Mouse (Mus musculus) midbrain, embryonic 15.5 days (tissue): ENCODE measurements around the gene Cyp2c50. TPM values are rescaled to one million over a fixed set of nuclear protein-coding genes. Genes with fewer than 3 reads are reported as not detected.
"Not testable (repeated sequence)": the region's sequence is repeated elsewhere in the genome, so short reads cannot be mapped to it uniquely, and the experiment has no call there.

Experiments
- ATAC-seq: fragments of 200-750 bp; cut with Nextera tagmentation; replicated peaks from 2 replicates; pipeline ENCODE4 v1.8.0; 2017; ENCODE audit warnings: moderate TSS enrichment
- H3K27ac ChIP-seq: fragments of 300-500 bp; sonication (generic); 2 replicates; pipeline ENCODE4 v1.5.1; 2015; ENCODE audit warnings: mild to moderate bottlenecking, inconsistent platforms
- H3K27me3 ChIP-seq: fragments of 300-500 bp; sonication (generic); replicated peaks from 2 replicates; pipeline ENCODE4 v1.6.1; 2015; ENCODE audit warnings: inconsistent platforms
- H3K36me3 ChIP-seq: fragments of 300-500 bp; sonication (generic); replicated peaks from 2 replicates; pipeline ENCODE4 v1.6.1; 2015; ENCODE audit warnings: inconsistent platforms
- H3K4me1 ChIP-seq: fragments of 300-500 bp; sonication (generic); 2 replicates; pipeline ENCODE4 v1.6.1; 2015; ENCODE audit warnings: inconsistent platforms
- H3K4me2 ChIP-seq: fragments of 300-500 bp; sonication (generic); 2 replicates; pipeline ENCODE4 v1.6.1; 2015; ENCODE audit warnings: inconsistent platforms, mild to moderate bottlenecking, moderate library complexity
- H3K4me3 ChIP-seq: fragments of 300-500 bp; sonication (generic); 2 replicates; pipeline ENCODE4 v1.5.1; 2015; ENCODE audit warnings: mild to moderate bottlenecking, inconsistent platforms
- H3K9ac ChIP-seq: fragments of 300-500 bp; sonication (generic); 2 replicates; pipeline ENCODE4 v1.6.1; 2015; ENCODE audit warnings: mild to moderate bottlenecking, inconsistent platforms
- H3K9me3 ChIP-seq: fragments of 300-500 bp; sonication (generic); 2 replicates; pipeline ENCODE4 v1.6.1; 2016; ENCODE audit warnings: inconsistent platforms
- WGBS: fragments of 180-500 bp; shearing (Covaris S2); methylation state at CpG from one replicate; pipeline ENCODE4 v1.1.7; 2015; ENCODE audit warnings: mixed read lengths; 5-methylcytosine and 5-hydroxymethylcytosine counted together
- polyA plus RNA-seq: library from polyadenylated mRNA; unstranded; fragments of >200 nt; fragmentation: Nextera tagmentation; extraction: Ambion mirVana; gene quantifications from 2 replicates; pipeline ENCODE4 v1.2.1, GENCODE M21; 2015

The Cyp2c50 gene
- not detected in 2 replicates for polyA plus RNA-seq

DNA sequence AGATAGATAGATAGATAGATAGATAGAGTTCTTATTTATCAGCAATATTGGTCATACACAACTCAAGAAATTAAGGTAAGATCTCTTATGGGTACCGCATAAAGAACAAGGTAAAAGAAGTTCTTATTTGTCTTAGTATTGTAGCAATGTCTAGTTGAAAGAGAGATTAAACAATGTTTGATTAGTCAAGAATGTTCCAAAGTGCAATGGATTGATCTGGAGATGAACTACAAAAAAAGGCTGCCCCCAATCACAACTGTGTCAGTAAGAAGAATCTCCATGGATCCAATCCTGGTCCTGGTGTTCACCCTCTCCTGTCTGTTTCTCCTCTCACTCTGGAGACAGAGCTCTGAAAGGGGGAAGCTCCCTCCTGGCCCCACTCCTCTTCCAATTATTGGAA lies at the start of gene Cyp2c50:
Cyp2c50 (plus strand) TSS at position 268 of the 400 bp plus-strand sequence.
- H3K4me1 ChIP-seq, H3K36me3 ChIP-seq, H3K9me3 ChIP-seq, H3K4me2 ChIP-seq, ATAC-seq, H3K4me3 ChIP-seq, H3K9ac ChIP-seq, H3K27me3 ChIP-seq, H3K27ac ChIP-seq: not testable (repeated sequence)
- 96% methylated on average over 1 of the region's 1 CpGs for WGBS

DNA sequence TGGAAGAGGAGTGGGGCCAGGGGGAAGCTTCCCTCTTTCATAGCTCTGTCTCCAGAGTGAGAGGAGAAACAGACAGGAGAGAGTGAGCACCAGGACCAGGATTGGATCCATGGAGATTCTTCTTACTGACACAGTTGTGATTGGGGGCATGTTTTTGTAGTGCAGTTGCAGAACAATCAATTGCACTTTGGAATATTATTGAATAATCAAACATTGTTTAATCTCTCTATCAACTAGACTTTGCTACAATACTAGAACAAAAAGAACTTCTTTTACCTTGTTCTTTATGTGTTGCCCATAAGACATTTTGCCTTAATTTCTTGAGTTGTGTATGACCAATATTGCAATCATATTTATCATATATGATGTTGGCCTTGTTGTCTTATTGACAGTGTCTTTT lies 15.8 kb upstream of the Cyp2c50 start, which contains the start of gene Cyp2c54:
Cyp2c54 (minus strand) TSS at position 127 of the 400 bp plus-strand sequence.
- Histone ChIP-seq H3K9me3 (no peaks in the 10 kb centered on the region), H3K27me3 (no peaks in the 10 kb centered on the region), H3K27ac (no peak within 1 kb of the TSS), H3K4me3 (no peak within 1 kb of the TSS), H3K4me2 (no peak within 1 kb of the TSS), H3K36me3 (no peaks in the 10 kb centered on the region), H3K4me1 (no peaks in the 10 kb centered on the region), H3K9ac (no peak within 1 kb of the TSS)
- ATAC-seq: no peak

DNA sequence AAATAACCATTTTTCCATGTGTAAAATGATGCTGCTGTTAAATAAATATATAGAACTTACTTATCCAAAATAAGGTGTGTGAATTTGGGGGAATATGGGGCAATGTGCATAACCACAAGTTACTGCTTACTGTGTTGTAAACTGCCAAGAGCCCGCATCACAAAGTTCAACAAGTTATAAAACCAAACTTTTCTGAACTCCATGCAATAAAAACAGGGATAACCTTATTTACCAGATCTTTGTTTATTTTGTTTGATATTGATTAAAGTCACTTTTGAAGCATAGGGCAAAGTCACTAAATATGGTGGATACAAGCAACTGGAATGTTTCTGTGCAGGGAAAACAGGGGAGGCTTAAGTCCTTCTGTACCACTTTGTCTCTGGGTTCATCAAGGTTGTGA lies 1.1 kb upstream of the Cyp2c50 start:
- no peak for ATAC-seq
- no peaks in the 10 kb centered on the region for H3K9me3 ChIP-seq
- H3K27me3 ChIP-seq: no peaks in the 10 kb centered on the region
- 91% methylated on average over 1 of the region's 1 CpGs for WGBS
- no peak overlapping the region for H3K4me2 ChIP-seq
- H3K9ac ChIP-seq: no peak overlapping the region
- H3K4me3 ChIP-seq: no peak overlapping the region
- no peak overlapping the region for H3K27ac ChIP-seq
- no peaks in the 10 kb centered on the region for H3K4me1 ChIP-seq
- H3K36me3 ChIP-seq: no peaks in the 10 kb centered on the region

DNA sequence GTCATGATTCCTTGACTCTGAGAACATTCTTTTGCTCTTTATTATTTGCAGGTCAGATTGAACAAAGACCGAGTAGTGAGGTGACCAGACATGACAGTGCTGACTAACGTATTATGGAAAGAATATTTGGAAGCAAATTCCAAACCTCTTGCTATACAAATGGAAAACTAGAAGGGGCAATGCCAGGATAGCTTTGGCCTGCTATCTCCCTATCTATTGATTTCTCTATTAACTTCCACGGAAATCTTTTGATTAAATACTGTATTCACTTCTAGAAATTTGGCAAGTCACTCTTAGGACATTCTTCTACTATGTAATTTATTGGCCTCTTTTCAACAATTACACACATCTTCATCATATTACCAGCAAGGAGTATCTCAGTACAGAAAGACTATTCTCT lies 1.6 kb downstream of the Cyp2c50 start:
- Histone ChIP-seq H3K4me1 (no peaks in the 10 kb centered on the region), H3K27ac (no peak overlapping the region), H3K9me3 (no peaks in the 10 kb centered on the region), H3K4me3 (no peak overlapping the region), H3K9ac (no peak overlapping the region), H3K36me3 (no peaks in the 10 kb centered on the region), H3K4me2 (no peak overlapping the region), H3K27me3 (no peaks in the 10 kb centered on the region)
- ATAC-seq: no peak
- 82% methylated on average over 3 of the region's 3 CpGs for WGBS

DNA sequence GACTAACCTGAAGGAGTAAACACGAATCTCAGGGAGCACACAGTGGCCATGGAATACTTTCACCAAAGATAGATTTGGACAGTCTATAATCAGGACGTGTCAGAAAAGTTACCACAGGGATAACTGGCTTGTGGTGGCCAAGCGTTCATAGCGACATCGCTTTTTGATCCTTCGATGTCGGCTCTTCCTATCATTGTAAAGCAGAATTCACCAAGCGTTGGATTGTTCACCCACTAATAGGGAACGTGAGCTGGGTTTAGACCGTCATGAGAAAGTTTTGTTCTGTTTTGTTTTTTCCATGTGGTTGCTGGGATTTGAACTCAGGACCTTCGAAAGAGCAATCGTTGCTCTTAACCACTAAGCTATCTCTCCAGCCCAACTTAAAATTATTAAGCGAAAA lies 30.1 kb downstream of the Cyp2c50 start:
- H3K4me2 ChIP-seq, H3K9ac ChIP-seq, H3K4me1 ChIP-seq, ATAC-seq, H3K36me3 ChIP-seq, H3K9me3 ChIP-seq, H3K27ac ChIP-seq, H3K4me3 ChIP-seq, H3K27me3 ChIP-seq: not testable (repeated sequence)
- 78% methylated on average over 13 of the region's 13 CpGs for WGBS

DNA sequence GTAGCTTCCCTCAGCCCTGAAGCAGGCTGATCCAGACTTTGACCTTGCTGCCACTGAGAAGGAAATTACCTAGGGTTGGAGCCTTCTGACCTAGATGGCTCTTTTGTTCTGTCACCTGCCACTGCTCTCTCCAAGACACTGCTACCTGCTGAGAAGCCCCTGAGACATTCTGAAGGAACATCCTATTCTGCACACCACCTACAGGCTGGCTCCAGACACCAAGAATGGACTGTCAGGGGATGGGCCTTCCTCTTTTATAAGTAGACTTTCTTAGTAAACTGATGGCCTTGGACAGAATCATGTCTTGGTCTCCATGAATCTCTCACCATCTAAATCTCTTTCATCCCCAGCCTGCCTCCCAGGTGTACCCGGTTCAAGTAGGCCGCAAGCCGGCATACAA lies 35.7 kb downstream of the Cyp2c50 start:
- H3K4me2 ChIP-seq, H3K4me1 ChIP-seq, ATAC-seq, H3K9ac ChIP-seq, H3K9me3 ChIP-seq, H3K4me3 ChIP-seq, H3K36me3 ChIP-seq, H3K27ac ChIP-seq, H3K27me3 ChIP-seq: not testable (repeated sequence)
- 92% methylated on average over 3 of the region's 3 CpGs for WGBS

DNA sequence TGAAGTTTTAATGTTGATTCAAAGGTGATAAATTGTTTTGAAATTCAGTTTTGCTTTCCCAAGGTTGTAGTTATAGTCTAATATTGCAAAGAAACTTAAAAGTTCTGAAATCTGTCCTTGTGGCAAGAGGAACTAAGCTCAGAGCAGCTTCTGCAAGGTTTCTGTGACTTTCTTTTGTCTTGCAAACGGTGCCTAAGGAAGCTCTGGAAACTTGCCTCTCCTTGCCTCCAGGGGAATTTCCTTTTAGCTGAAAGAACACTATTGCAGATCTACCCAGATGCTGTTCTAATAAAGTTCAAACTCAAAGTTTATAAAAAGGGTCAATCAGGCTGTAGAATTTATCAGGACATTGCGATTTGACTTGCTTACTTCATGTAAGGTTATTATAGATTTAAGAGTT lies 37.5 kb downstream of the Cyp2c50 start:
- H3K9ac ChIP-seq, H3K36me3 ChIP-seq, H3K27me3 ChIP-seq, ATAC-seq, H3K4me1 ChIP-seq, H3K4me3 ChIP-seq, H3K4me2 ChIP-seq, H3K9me3 ChIP-seq, H3K27ac ChIP-seq: not testable (repeated sequence)
- 29% methylated on average over 2 of the region's 2 CpGs for WGBS

Other genes with a start within 250 kb of the Cyp2c50 start
- not detected in 2 replicates for gene Cyp2c69, start 202.9 kb upstream of the Cyp2c50 start, polyA plus RNA-seq
- not detected in 2 replicates for gene Cyp2c37, start 97.3 kb upstream of the Cyp2c50 start, polyA plus RNA-seq
- not detected in 2 replicates for gene Cyp2c54, start 15.9 kb upstream of the Cyp2c50 start, polyA plus RNA-seq
- not detected in 2 replicates for gene Cyp2c70, start 97.6 kb downstream of the Cyp2c50 start, polyA plus RNA-seq
- 9.6 and 10.4 TPM in 2 replicates for gene Pdlim1, start 182.2 kb downstream of the Cyp2c50 start, polyA plus RNA-seq